Mouse (Mus musculus): ENCODE measurements around the gene Parp16. TPM values are rescaled to one million over a fixed set of nuclear protein-coding genes. Genes with fewer than 3 reads are reported as not detected.
"Not testable (repeated sequence)": the region's sequence is repeated elsewhere in the genome, so short reads cannot be mapped to it uniquely, and the experiment has no call there.

Gene Parp16
- polyA plus RNA-seq, 2 experiments from 2014 or later: 6.4 to 7.5 TPM

- no peak for ATAC-seq
Observed at GRCm38 (mm10) chr9:65179817-65180624, 15.1 kb upstream of the Parp16 start.

- peak; percentile 86 for ATAC-seq
Observed at GRCm38 (mm10) chr9:65188599-65188998, 6.6 kb upstream of the Parp16 start.

GRCm38 (mm10) chr9:65190306-65190705 lies 4.8 kb upstream of the Parp16 start:
- no peak for ATAC-seq

GRCm38 (mm10) chr9:65191389-65191754 lies 3.8 kb upstream of the Parp16 start:
- no peak for ATAC-seq

GRCm38 (mm10) chr9:65191755-65192469 lies 3.2 kb upstream of the Parp16 start:
- no peak for ATAC-seq

- no peak for ATAC-seq
Observed at GRCm38 (mm10) chr9:65193214-65193613, 1.9 kb upstream of the Parp16 start.

- ATAC-seq: peak; percentile 59
Observed at GRCm38 (mm10) chr9:65195621-65195981, 448 bp downstream of the Parp16 start.

GRCm38 (mm10) chr9:65195982-65196737 lies 1.0 kb downstream of the Parp16 start:
- ATAC-seq: peak; percentile 74

GRCm38 (mm10) chr9:65196738-65197569 lies 1.8 kb downstream of the Parp16 start:
- peak; percentile 72 for ATAC-seq

GRCm38 (mm10) chr9:65197826-65198225 lies 2.7 kb downstream of the Parp16 start:
- ATAC-seq: no peak

- no peak for ATAC-seq
Observed at GRCm38 (mm10) chr9:65199723-65200122, 4.6 kb downstream of the Parp16 start.

GRCm38 (mm10) chr9:65200606-65201005 lies 5.5 kb downstream of the Parp16 start:
- ATAC-seq: no peak

- ATAC-seq: no peak
Observed at GRCm38 (mm10) chr9:65201021-65201380, 5.8 kb downstream of the Parp16 start.

- peak; percentile 83 for ATAC-seq
Observed at GRCm38 (mm10) chr9:65201381-65202164, 6.4 kb downstream of the Parp16 start.

- ATAC-seq: peak; percentile 54
Observed at GRCm38 (mm10) chr9:65202165-65202754, 7.1 kb downstream of the Parp16 start.

- ATAC-seq: no peak
Observed at GRCm38 (mm10) chr9:65205049-65205815, 10.1 kb downstream of the Parp16 start.

GRCm38 (mm10) chr9:65207041-65207815 lies 12.1 kb downstream of the Parp16 start:
- ATAC-seq: not testable (repeated sequence)

GRCm38 (mm10) chr9:65208293-65209179 lies 13.4 kb downstream of the Parp16 start:
- no peak for ATAC-seq
